In genomic region chr16:34725156-34725555, GRCm38 (mm10) we compare ENCODE assay signal across 24 mouse cellular contexts.
"Had no signal": no experiment of that assay in that cellular context is flagged by ENCODE, and none has a peak within 500 bp of the region (broad histone marks: within the 10 kb centered on the region; RNA-seq: fewer than 3 reads in every experiment).

No protein-coding gene starts in this region.

- H3K27me3 ChIP-seq: heart, embryonic 13.5 days; heart, embryonic 15.5 days; hindbrain, embryonic 13.5 days; hindbrain, embryonic 15.5 days; kidney, embryonic 15.5 days; limb, embryonic 12.5 days; liver, embryonic 12.5 days had no signal

- H3K4me1 ChIP-seq: heart, embryonic 10.5 days; heart, embryonic 13.5 days; heart, embryonic 15.5 days; hindbrain, embryonic 13.5 days; hindbrain, embryonic 15.5 days; kidney, embryonic 15.5 days; limb, embryonic 10.5 days; limb, embryonic 12.5 days had no signal

- H3K4me3 ChIP-seq: heart, embryonic 10.5 days; heart, embryonic 13.5 days; heart, embryonic 15.5 days; hindbrain, embryonic 13.5 days; hindbrain, embryonic 15.5 days; kidney, embryonic 15.5 days; left cerebral cortex, adult 2 months; limb, embryonic 10.5 days; limb, embryonic 12.5 days; liver, embryonic 12.5 days had no signal

- H3K9me3 ChIP-seq: heart, embryonic 10.5 days; heart, embryonic 15.5 days; hindbrain, embryonic 15.5 days; kidney, embryonic 15.5 days; limb, embryonic 10.5 days; liver, embryonic 12.5 days had no signal

- H3K9ac ChIP-seq: heart, embryonic 13.5 days; heart, embryonic 15.5 days; hindbrain, embryonic 13.5 days; hindbrain, embryonic 15.5 days; kidney, embryonic 15.5 days; limb, embryonic 12.5 days; liver, embryonic 12.5 days; liver, embryonic 14.5 days had no signal

- H3K27ac ChIP-seq: heart, embryonic 10.5 days; heart, embryonic 13.5 days; heart, embryonic 15.5 days; hindbrain, embryonic 13.5 days; hindbrain, embryonic 15.5 days; hindbrain, postnatal 0 days; kidney, embryonic 15.5 days; kidney, postnatal 0 days; left cerebral cortex, adult 2 months; limb, embryonic 10.5 days; limb, embryonic 12.5 days; liver, embryonic 12.5 days; liver, embryonic 14.5 days had no signal

- H3K4me2 ChIP-seq: heart, embryonic 13.5 days; heart, embryonic 15.5 days; hindbrain, embryonic 13.5 days; hindbrain, embryonic 15.5 days; kidney, embryonic 15.5 days; limb, embryonic 12.5 days; liver, embryonic 12.5 days had no signal

- ATAC-seq: hindbrain, postnatal 0 days; intestine, embryonic 16.5 days; liver, embryonic 12.5 days had no signal

- DNase-seq: gastrocnemius, postnatal 14 days; gastrocnemius, postnatal 36 days; heart, adult 18-20 months; heart, postnatal 14 days; heart, postnatal 36 days; kidney, adult 11 months; kidney, adult 8-10 months; kidney, postnatal 14 days; kidney, postnatal 36 days; liver had no signal
